Mouse (Mus musculus) intestine, postnatal 0 days (tissue): Measurements from ENCODE around the gene Gxylt1. TPM values are rescaled to one million over a fixed set of nuclear protein-coding genes. Genes with fewer than 3 reads are reported as not detected.

ENCODE experiments used
- ATAC-seq: fragments of 200-750 bp; cut with Nextera tagmentation; 2 replicates; pipeline ENCODE4 v1.8.0; 2017; ENCODE audit warnings: mild to moderate bottlenecking, moderate TSS enrichment, moderate library complexity
- H3K27ac ChIP-seq: fragments of 300-500 bp; sonication (generic); 2 replicates; pipeline ENCODE4 v1.5.1; 2014; ENCODE audit warnings: mild to moderate bottlenecking, low read depth, low read length, moderate library complexity
- H3K27me3 ChIP-seq: fragments of 300-500 bp; sonication (generic); replicated peaks from 2 replicates; pipeline ENCODE4 v1.6.1; 2014; ENCODE audit warnings: low read length, mixed read lengths; ENCODE audit not compliant: control insufficient read depth, insufficient read depth
- H3K36me3 ChIP-seq: fragments of 300-500 bp; sonication (generic); 2 replicates; pipeline ENCODE4 v1.6.1; 2014; ENCODE audit warnings: mild to moderate bottlenecking, moderate library complexity; ENCODE audit not compliant: control insufficient read depth, insufficient read depth
- H3K4me1 ChIP-seq: fragments of 300-500 bp; sonication (generic); replicated peaks from 2 replicates; pipeline ENCODE4 v1.6.1; 2014; ENCODE audit warnings: antibody characterized with exemption, low read length, mixed read lengths; ENCODE audit not compliant: control insufficient read depth, insufficient read depth
- H3K4me2 ChIP-seq: fragments of 300-500 bp; sonication (generic); replicated peaks from 2 replicates; pipeline ENCODE4 v1.6.1; 2014; ENCODE audit warnings: low read depth, mild to moderate bottlenecking, moderate library complexity
- H3K4me3 ChIP-seq: fragments of 300-500 bp; sonication (generic); 2 replicates; pipeline ENCODE4 v1.5.1; 2014; ENCODE audit warnings: low read depth, low read length
- H3K9ac ChIP-seq: fragments of 300-500 bp; sonication (generic); 2 replicates; pipeline ENCODE4 v1.6.1; 2014; ENCODE audit warnings: mild to moderate bottlenecking, low read depth, low read length
- H3K9me3 ChIP-seq: fragments of 300-500 bp; sonication (generic); 2 replicates; pipeline ENCODE4 v1.6.1; 2016; ENCODE audit warnings: mixed run types; ENCODE audit not compliant: control insufficient read depth
- CTCF ChIP-seq: sonication (generic); IDR thresholded peaks from 2 replicates; pipeline ENCODE4 v1.5.1; 2016; ENCODE audit warnings: low read depth, mild to moderate bottlenecking, control low read depth, antibody characterized with exemption, moderate library complexity
- WGBS: fragments of 180-500 bp; shearing (Covaris S2); extraction: QIAGEN DNeasy Blood & Tissue Kit; methylation state at CpG from one replicate; pipeline ENCODE4 v1.1.7; 2014; 5-methylcytosine and 5-hydroxymethylcytosine counted together
- polyA plus RNA-seq: library from polyadenylated mRNA; unstranded; fragments of >200 nt; fragmentation: Nextera tagmentation; extraction: Ambion mirVana; gene quantifications from 2 replicates; pipeline ENCODE4 v1.2.1, GENCODE M21; 2015

Gxylt1 gene
- polyA plus RNA-seq, 1 experiment from 2014 or later = 4.9 TPM

DNA sequence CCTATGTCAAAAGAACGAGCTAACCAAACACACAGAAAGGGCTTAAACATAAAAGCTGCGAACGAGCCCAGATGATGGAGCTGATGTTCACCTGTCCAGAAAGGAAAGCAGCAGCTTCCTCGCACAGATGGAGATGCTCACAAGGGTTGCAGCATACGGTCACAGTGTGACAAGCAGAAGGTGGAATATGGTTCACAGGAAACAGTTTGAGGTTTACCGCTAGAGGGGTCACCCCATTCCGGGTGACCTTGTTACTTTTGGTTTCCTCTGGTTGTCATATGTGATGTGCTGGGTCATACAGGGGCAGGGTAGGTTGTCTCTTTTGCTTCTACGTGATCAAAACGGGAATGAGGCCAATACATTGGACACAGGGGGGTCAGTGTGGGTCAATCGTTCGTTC is 46.0 kb downstream of the Gxylt1 start:
- no peak for ATAC-seq
- H3K4me2 ChIP-seq = no peak overlapping the region
- no peaks in the 10 kb centered on the region for H3K36me3 ChIP-seq
- H3K4me3 ChIP-seq = no peak overlapping the region
- 82% methylated on average over 11 of the region's 11 CpGs for WGBS
- H3K9ac ChIP-seq = no peak overlapping the region
- no peaks in the 10 kb centered on the region for H3K27me3 ChIP-seq
- no peaks in the 10 kb centered on the region for H3K9me3 ChIP-seq
- no peaks in the 10 kb centered on the region for H3K4me1 ChIP-seq
- H3K27ac ChIP-seq = no peak overlapping the region
- no peak for TF ChIP-seq CTCF

DNA sequence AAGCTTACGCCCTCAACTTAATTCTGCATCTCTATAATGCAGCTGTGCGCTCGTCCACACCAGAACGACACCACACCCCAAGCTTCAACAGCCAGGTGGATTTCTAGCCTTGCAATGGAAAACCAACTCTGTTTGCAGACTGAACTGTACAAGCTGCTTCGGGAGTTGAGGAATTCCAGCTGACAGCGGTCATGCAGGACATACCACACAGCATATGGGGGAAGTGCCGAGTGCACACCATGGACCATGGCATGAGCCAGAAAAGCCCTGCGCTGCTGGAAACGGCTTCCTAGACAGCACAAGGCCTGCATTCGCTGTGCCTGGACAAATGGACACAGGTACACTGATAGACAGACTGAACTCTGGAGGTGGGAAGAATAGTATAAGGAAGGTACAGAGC is 46.6 kb downstream of the Gxylt1 start:
- no peak overlapping the region for H3K4me2 ChIP-seq
- no peaks in the 10 kb centered on the region for H3K27me3 ChIP-seq
- H3K9me3 ChIP-seq = no peaks in the 10 kb centered on the region
- TF ChIP-seq CTCF = no peak
- no peak overlapping the region for H3K9ac ChIP-seq
- 82% methylated on average over 10 of the region's 10 CpGs for WGBS
- ATAC-seq = no peak
- no peak overlapping the region for H3K4me3 ChIP-seq
- no peak overlapping the region for H3K27ac ChIP-seq
- no peaks in the 10 kb centered on the region for H3K36me3 ChIP-seq
- no peaks in the 10 kb centered on the region for H3K4me1 ChIP-seq

DNA sequence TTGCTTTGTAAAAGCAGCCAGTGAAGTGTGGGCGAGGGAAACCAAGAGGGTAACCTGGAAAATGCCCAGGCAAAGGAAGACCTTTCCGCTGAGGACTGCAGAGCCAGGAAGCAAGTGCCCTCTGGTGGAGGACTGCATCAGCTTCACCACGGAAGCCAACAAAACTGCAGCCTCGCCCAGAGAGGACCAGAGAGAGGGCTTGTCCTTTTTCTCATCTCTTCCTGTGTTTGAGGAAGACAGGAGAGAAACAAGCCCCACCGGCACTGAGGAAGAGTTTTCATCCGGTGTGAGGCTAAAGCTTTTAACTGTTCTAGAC is 47.3 kb downstream of the Gxylt1 start:
- WGBS = 24% methylated on average over 6 of the region's 6 CpGs
- Histone ChIP-seq H3K27me3 (no peaks in the 10 kb centered on the region), H3K4me1 (no peaks in the 10 kb centered on the region), H3K4me2 (no peak overlapping the region), H3K27ac (no peak overlapping the region), H3K36me3 (no peaks in the 10 kb centered on the region), H3K9ac (no peak overlapping the region), H3K4me3 (no peak overlapping the region), H3K9me3 (no peaks in the 10 kb centered on the region)
- TF ChIP-seq CTCF = peak; percentile 80
- ATAC-seq = no peak

DNA sequence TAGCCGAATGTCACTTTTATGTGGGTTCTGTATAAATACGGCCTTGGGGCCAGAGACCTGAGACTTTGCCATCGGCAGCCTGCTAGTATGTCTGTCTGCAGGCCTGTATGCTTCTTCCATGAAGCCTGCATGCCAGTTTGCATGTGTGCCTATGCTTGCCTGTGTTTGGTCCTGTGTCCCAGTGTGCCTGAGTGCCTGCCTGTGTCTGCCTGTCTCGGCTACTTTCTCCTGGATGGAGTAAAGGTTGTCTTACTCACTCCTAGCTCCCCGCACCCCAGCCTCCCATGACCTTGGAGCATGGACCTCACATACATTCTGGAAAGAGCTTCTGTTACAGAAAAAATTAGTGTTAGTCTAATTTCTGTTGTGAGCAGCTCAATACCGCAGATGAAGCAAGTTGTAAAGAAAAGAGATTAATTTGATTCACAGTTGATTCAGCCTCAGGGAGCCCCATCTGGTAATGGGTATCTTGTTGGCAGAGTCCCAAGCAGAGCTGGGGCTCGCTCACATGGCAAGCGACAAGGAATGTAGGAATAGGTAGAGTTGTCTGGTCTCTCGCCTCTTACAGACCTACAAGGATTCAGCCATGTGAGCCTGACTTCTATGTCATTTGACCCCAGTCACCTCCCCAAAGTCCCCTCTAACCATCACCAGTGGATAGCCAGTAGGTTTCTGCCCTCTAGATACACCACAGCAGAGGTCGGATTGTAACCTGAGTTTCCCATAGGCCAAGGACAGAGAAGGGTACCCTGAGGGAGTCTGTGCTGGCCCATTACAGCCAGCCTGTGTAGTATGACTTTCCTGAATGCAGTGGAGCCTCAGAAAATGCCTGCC is 47.8 kb downstream of the Gxylt1 start:
- WGBS = 86% methylated on average over 10 of the region's 10 CpGs
- no peak for TF ChIP-seq CTCF
- Histone ChIP-seq H3K4me1 (no peaks in the 10 kb centered on the region), H3K27me3 (no peaks in the 10 kb centered on the region), H3K4me3 (no peak overlapping the region), H3K4me2 (no peak overlapping the region), H3K9me3 (no peaks in the 10 kb centered on the region), H3K36me3 (no peaks in the 10 kb centered on the region), H3K27ac (no peak overlapping the region), H3K9ac (no peak overlapping the region)
- no peak for ATAC-seq

DNA sequence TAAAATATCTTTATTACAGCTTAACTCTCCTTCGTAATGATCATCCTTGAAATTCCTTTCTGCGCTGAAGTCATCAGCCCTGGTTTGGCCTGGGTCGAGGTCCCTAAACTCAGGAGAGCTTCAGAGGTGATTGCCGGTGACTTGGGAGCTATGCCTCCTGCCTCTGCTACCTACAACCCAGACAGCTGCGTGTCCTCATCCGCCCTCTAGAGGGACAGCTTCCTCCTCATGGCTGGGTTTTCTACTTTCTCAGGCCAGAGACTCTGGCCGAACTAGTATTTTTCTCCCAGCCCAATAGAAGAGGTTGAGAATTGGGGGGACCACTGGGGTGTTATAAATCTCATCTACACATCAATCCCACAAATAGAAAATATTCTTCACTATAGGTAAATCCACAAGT is 52.5 kb downstream of the Gxylt1 start:
- Histone ChIP-seq H3K27me3 (no peaks in the 10 kb centered on the region), H3K4me2 (no peak overlapping the region), H3K36me3 (no peaks in the 10 kb centered on the region), H3K9me3 (no peaks in the 10 kb centered on the region), H3K27ac (no peak overlapping the region), H3K4me3 (no peak overlapping the region), H3K4me1 (no peaks in the 10 kb centered on the region), H3K9ac (no peak overlapping the region)
- no peak for ATAC-seq
- 52% methylated on average over 7 of the region's 7 CpGs for WGBS
- TF ChIP-seq CTCF = peak; percentile 58

DNA sequence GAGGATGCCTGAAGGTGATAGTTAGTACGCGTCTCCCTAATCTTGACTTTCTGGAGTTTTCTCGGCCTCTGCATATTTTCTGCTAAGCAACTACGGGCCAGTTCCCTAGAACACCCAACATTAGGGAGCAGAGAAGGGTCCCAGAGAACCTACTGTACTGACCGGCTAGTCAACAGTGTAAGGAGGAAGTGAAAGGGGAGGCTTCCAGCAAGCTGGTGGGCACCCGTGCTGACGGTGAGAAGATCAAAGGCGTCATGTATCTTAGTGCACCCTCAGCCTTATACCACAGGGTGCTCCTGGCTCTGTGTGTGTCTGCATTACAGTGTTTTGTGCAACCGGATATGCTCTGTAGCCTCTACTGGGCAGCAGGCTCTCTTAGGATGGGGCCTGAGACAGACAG is 62.4 kb downstream of the Gxylt1 start:
- no peak for ATAC-seq
- Histone ChIP-seq H3K4me2 (no peak overlapping the region), H3K9me3 (no peaks in the 10 kb centered on the region), H3K36me3 (no peaks in the 10 kb centered on the region), H3K4me1 (no peaks in the 10 kb centered on the region), H3K9ac (no peak overlapping the region), H3K27me3 (no peaks in the 10 kb centered on the region), H3K4me3 (no peak overlapping the region), H3K27ac (no peak overlapping the region)
- WGBS = 90% methylated on average over 9 of the region's 9 CpGs
- no peak for TF ChIP-seq CTCF

DNA sequence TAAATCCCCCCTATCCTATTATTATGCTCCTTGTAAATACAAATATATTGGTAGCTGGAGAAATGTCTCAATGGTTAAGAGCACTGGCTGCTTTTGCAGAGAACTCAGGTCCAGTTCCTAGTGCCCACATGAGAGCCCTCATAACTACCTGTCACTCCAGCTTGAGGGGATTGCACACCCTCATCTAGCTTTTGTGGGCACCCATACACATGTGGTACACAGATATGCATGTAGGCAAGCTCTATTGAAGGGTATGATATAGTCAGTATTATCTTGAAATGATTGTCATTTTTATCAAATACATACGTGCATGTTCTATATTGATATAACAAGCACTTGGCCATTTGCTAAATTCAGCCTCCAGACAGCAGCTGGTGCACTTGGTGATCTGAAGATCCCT is 70.1 kb downstream of the Gxylt1 start:
- Histone ChIP-seq H3K4me2 (no peak overlapping the region), H3K4me1 (no peaks in the 10 kb centered on the region), H3K36me3 (no peaks in the 10 kb centered on the region), H3K9me3 (no peaks in the 10 kb centered on the region), H3K27me3 (no peaks in the 10 kb centered on the region), H3K4me3 (no peak overlapping the region), H3K9ac (no peak overlapping the region), H3K27ac (no peak overlapping the region)
- no peak for TF ChIP-seq CTCF
- 74% methylated on average over 1 of the region's 1 CpGs for WGBS
- no peak for ATAC-seq
